Mouse (Mus musculus): ENCODE data around the gene Lim2.
"Not testable (repeated sequence)": the region's sequence is repeated elsewhere in the genome, so short reads cannot be mapped to it uniquely, and the experiment has no call there.

Gene Lim2

GRCm38 (mm10) chr7:43427406-43427805 is at the start of gene Lim2:
Lim2 (plus strand) TSS chr7:43427670.
- no peak for ATAC-seq (ENCODE audit: low TSS enrichment)

- peak; percentile 55; the same call in 1 of the 2 replicates for ATAC-seq (ENCODE audit: low TSS enrichment)
Observed at GRCm38 (mm10) chr7:43378226-43378625, 49.2 kb upstream of the Lim2 start.

GRCm38 (mm10) chr7:43392349-43393121 is 34.9 kb upstream of the Lim2 start:
- ATAC-seq (ENCODE audit: low TSS enrichment) = no peak

- ATAC-seq (ENCODE audit: low TSS enrichment) = no peak
Observed at GRCm38 (mm10) chr7:43399501-43399900, 28.0 kb upstream of the Lim2 start.

GRCm38 (mm10) chr7:43402718-43403117 is 24.8 kb upstream of the Lim2 start:
- ATAC-seq (ENCODE audit: low TSS enrichment) = no peak

- ATAC-seq (ENCODE audit: low TSS enrichment) = no peak
Observed at GRCm38 (mm10) chr7:43407573-43407972, 19.9 kb upstream of the Lim2 start.

GRCm38 (mm10) chr7:43408131-43408553 is 19.3 kb upstream of the Lim2 start, which contains the start of gene Siglecg:
Siglecg (plus strand) TSS chr7:43408204.
- ATAC-seq (ENCODE audit: low TSS enrichment) = no peak

GRCm38 (mm10) chr7:43409084-43409483 is 18.4 kb upstream of the Lim2 start:
- no peak for ATAC-seq (ENCODE audit: low TSS enrichment)

- ATAC-seq (ENCODE audit: low TSS enrichment) = not testable (repeated sequence)
Observed at GRCm38 (mm10) chr7:43411724-43412123, 15.7 kb upstream of the Lim2 start.

- ATAC-seq (ENCODE audit: low TSS enrichment) = no peak
Observed at GRCm38 (mm10) chr7:43417298-43417697, 10.2 kb upstream of the Lim2 start.

GRCm38 (mm10) chr7:43422995-43423617 is 4.4 kb upstream of the Lim2 start:
- ATAC-seq (ENCODE audit: low TSS enrichment) = peak; percentile 99

GRCm38 (mm10) chr7:43423991-43424625 is 3.4 kb upstream of the Lim2 start:
- ATAC-seq (ENCODE audit: low TSS enrichment) = no peak

- no peak for ATAC-seq (ENCODE audit: low TSS enrichment)
Observed at GRCm38 (mm10) chr7:43429500-43429899, 2.0 kb downstream of the Lim2 start.

GRCm38 (mm10) chr7:43432891-43433290 is 5.4 kb downstream of the Lim2 start:
- no peak for ATAC-seq (ENCODE audit: low TSS enrichment)

- no peak for ATAC-seq (ENCODE audit: low TSS enrichment)
Observed at GRCm38 (mm10) chr7:43434676-43435075, 7.2 kb downstream of the Lim2 start.

- no peak for ATAC-seq (ENCODE audit: low TSS enrichment)
Observed at GRCm38 (mm10) chr7:43436341-43437255, 9.1 kb downstream of the Lim2 start, which contains the start of gene Nkg7. Nkg7 (plus strand) TSS chr7:43437073.

- no peak for ATAC-seq (ENCODE audit: low TSS enrichment)
Observed at GRCm38 (mm10) chr7:43438611-43439010, 11.1 kb downstream of the Lim2 start.

- no peak for ATAC-seq (ENCODE audit: low TSS enrichment)
Observed at GRCm38 (mm10) chr7:43440482-43440881, 13.0 kb downstream of the Lim2 start, which contains the start of gene Cldnd2. Cldnd2 (plus strand) TSS chr7:43440782.

GRCm38 (mm10) chr7:43441071-43441470 is 13.6 kb downstream of the Lim2 start:
- no peak for ATAC-seq (ENCODE audit: low TSS enrichment)

GRCm38 (mm10) chr7:43442684-43443083 is 15.2 kb downstream of the Lim2 start:
- ATAC-seq (ENCODE audit: low TSS enrichment) = no peak

GRCm38 (mm10) chr7:43443126-43443916 is 15.9 kb downstream of the Lim2 start:
- ATAC-seq (ENCODE audit: low TSS enrichment) = peak; percentile 82

Measured in frontal cortex, adult (tissue).